Mouse (Mus musculus): Measurements from ENCODE around the gene Gm42688.

GRCm38 (mm10) chr6:83092416-83093127 lies 8.8 kb upstream of the Gm42688 start:
- no peak for TF ChIP-seq CTCF (IDR thresholded peaks at IDR 0.05; ENCODE audit: low read depth, low read length)
- TF ChIP-seq TAL1 (conservative IDR thresholded peaks at IDR 0.05; ENCODE audit: low read depth, low read length): no peak
- no peak for TF ChIP-seq GATA1 (IDR thresholded peaks at IDR 0.05; ENCODE audit: borderline replicate concordance, low read length)

Measured in G1E (cell line).